21 mouse cellular contexts compared by ENCODE assay signal in the genomic region with DNA sequence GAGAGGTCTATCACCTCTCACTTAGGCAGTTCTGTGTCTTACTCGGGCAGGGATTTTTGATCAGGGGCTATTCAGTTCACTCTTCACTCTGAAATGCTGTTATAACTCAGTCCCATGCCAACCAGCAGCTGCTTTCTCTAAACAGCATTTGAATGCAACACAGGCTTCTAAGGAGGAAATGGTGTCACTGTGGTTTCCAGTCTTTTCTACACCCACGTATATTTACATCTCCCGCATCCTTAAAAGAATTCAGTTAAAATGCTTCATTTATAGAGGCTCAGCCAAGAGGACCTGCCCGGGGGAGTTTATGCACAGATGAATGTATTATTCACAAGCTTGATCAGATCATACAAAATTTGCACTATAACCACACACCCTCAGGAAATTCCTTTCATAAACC.
A peak's percentile ranks its signal among the peaks of the same experiment; 100 is the strongest.
DNase-seq lines count a peak whose midpoint lies in the region.
"Had no signal": no experiment of that assay in that cellular context is flagged by ENCODE, and none has a peak within 500 bp of the region (broad histone marks: within the 10 kb centered on the region; RNA-seq: fewer than 3 reads in every experiment).

No protein-coding gene starts in this region.

- peak; percentile 16 to 30 for DNase-seq in frontal cortex, postnatal 36 days (ENCODE audit: low spot score in 2 of 2)
- DNase-seq in frontal cortex, postnatal 14 days (ENCODE audit: low spot score in 2 of 2): no peak
- DNase-seq in left cerebral cortex, adult 18-20 months (ENCODE audit: low spot score in 2 of 2): peak; percentile 1 to 9
- DNase-seq in left cerebral cortex, adult 11 months (ENCODE audit: low spot score): no peak
- DNase-seq in right cerebral cortex, postnatal 10 days (ENCODE audit: low spot score in 2 of 2): peak; percentile 25 to 27
- no peak for DNase-seq in right cerebral cortex, postnatal 25 days
- DNase-seq in telencephalon, adult 2 months (ENCODE audit: low read depth, low spot score): peak; percentile 41
- DNase-seq in thymus, postnatal 4 days: no peak
- DNase-seq: adrenal gland, postnatal 10 days; cerebellum, adult 11-12 months; cerebellum, postnatal 14 days; embryo, embryonic 11 days; gastrocnemius, postnatal 14 days; heart, adult 2 months; heart, postnatal 36 days; kidney, adult 8-10 months; kidney, postnatal 36 days; liver, embryonic 13.5 days; lung, embryonic 14.5 days; lung, postnatal 36 days; thymus, adult 2 months had no signal

Comparison
In these comparisons a context has a peak if more than half of its experiments do, and no peak if none do; other contexts are left out.
1. DNase-seq: peak in frontal cortex, postnatal 36 days (2 of 2), left cerebral cortex, adult 18-20 months (2 of 2), right cerebral cortex, postnatal 10 days (2 of 2) and telencephalon, adult 2 months (single experiment); none in frontal cortex, postnatal 14 days (0 of 2), left cerebral cortex, adult 11 months (single experiment), right cerebral cortex, postnatal 25 days (single experiment) and thymus, postnatal 4 days (single experiment).